Mouse (Mus musculus) kidney, adult 2 months (tissue): ENCODE measurements around the gene Arhgap31. TPM values are rescaled to one million over a fixed set of nuclear protein-coding genes. Genes with fewer than 3 reads are reported as not detected.

Experiments used
- DNase-seq: peaks from one replicate; pipeline ENCODE4 v3.0.0; 2021
- H3K27ac ChIP-seq: fragments of 200-500 bp; 2 replicates; pipeline ENCODE4 v1.5.1; 2012; ENCODE audit warnings: low read depth, low read length, control low read depth, inconsistent platforms; ENCODE audit not compliant: insufficient read depth
- H3K27me3 ChIP-seq: fragments of 200-500 bp; replicated peaks from 2 replicates; pipeline ENCODE4 v1.6.1; 2012; ENCODE audit warnings: mild to moderate bottlenecking, moderate library complexity, low read length, inconsistent platforms; ENCODE audit not compliant: control insufficient read depth, insufficient read depth
- H3K36me3 ChIP-seq: fragments of 200-500 bp; 2 replicates; pipeline ENCODE4 v1.6.1; 2012; ENCODE audit warnings: mild to moderate bottlenecking, moderate library complexity, low read length, inconsistent platforms; ENCODE audit not compliant: control insufficient read depth, insufficient read depth
- H3K4me1 ChIP-seq: fragments of 200-500 bp; 2 replicates; pipeline ENCODE4 v1.6.1; 2011; ENCODE audit warnings: low read length; ENCODE audit not compliant: control insufficient read depth, insufficient read depth
- H3K4me3 ChIP-seq: fragments of 200-500 bp; 2 replicates; pipeline ENCODE4 v1.5.1; 2011; ENCODE audit warnings: mild to moderate bottlenecking, low read depth, low read length, control low read depth; ENCODE audit not compliant: insufficient read depth
- CTCF ChIP-seq: fragments of 200-500 bp; conservative IDR thresholded peaks from 2 replicates; pipeline ENCODE4 v1.5.1; 2011; ENCODE audit warnings: low read depth, mild to moderate bottlenecking, control low read depth, low read length, moderate library complexity, mixed read lengths; ENCODE audit not compliant: insufficient read depth, insufficient read length
- POLR2A ChIP-seq: fragments of 200-500 bp; IDR thresholded peaks from one replicate; pipeline ENCODE4 v1.6.1; 2011; ENCODE audit warnings: low read depth, low read length, control low read depth
- WGBS: fragments of 180-500 bp; shearing (Covaris S2); methylation state at CpG from one replicate; pipeline ENCODE4 v1.1.7; 2018; 5-methylcytosine and 5-hydroxymethylcytosine counted together
- polyA plus RNA-seq: library from polyadenylated mRNA; depleted of rRNA; stranded (reverse); fragments of >200 nt; gene quantifications from 2 replicates; pipeline ENCODE4 v1.2.3, GENCODE M21; 2012; rRNA removed

Gene Arhgap31
- polyA plus RNA-seq = 5.8 and 6.9 TPM in 2 replicates

- H3K4me1 ChIP-seq = no peaks in the 10 kb centered on the region
- TF ChIP-seq CTCF = no peak
- peak; percentile 10 for TF ChIP-seq POLR2A
- peak within 1 kb of the TSS; percentile 73 for H3K4me3 ChIP-seq
- DNase-seq = peak; percentile 95
- no peaks in the 10 kb centered on the region for H3K36me3 ChIP-seq
- H3K27ac ChIP-seq = peak within 1 kb of the TSS; percentile 90
- WGBS = 1% methylated on average over 74 of the region's 74 CpGs
- H3K27me3 ChIP-seq = no peaks in the 10 kb centered on the region
Measured at GRCm38 (mm10) chr16:38712581-38713403, at the start of gene Arhgap31. Gene Arhgap31 (minus strand): TSS chr16:38713274.

GRCm38 (mm10) chr16:38762401-38762800, 49.3 kb upstream of the Arhgap31 start:
- H3K36me3 ChIP-seq = no peaks in the 10 kb centered on the region
- WGBS = 62% methylated on average over 8 of the region's 8 CpGs
- no peaks in the 10 kb centered on the region for H3K27me3 ChIP-seq
- peaks cover 5% of the 10 kb centered on the region; the same call in 1 of the 2 replicates for H3K4me1 ChIP-seq
- no peak for DNase-seq
- no peak overlapping the region for H3K27ac ChIP-seq
- no peak for TF ChIP-seq POLR2A
- no peak for TF ChIP-seq CTCF
- H3K4me3 ChIP-seq = no peak overlapping the region

GRCm38 (mm10) chr16:38761972-38762371, 48.9 kb upstream of the Arhgap31 start:
- Histone ChIP-seq H3K4me3 (no peak overlapping the region), H3K36me3 (no peaks in the 10 kb centered on the region), H3K27me3 (no peaks in the 10 kb centered on the region), H3K4me1 (peaks cover 5% of the 10 kb centered on the region; the same call in 1 of the 2 replicates), H3K27ac (no peak overlapping the region)
- DNase-seq = no peak
- 75% methylated on average over 5 of the region's 5 CpGs for WGBS
- TF ChIP-seq POLR2A (no peak), CTCF (no peak)

- Histone ChIP-seq H3K27ac (no peak overlapping the region), H3K4me3 (no peak overlapping the region), H3K4me1 (peaks cover 5% of the 10 kb centered on the region; the same call in 1 of the 2 replicates), H3K27me3 (no peaks in the 10 kb centered on the region), H3K36me3 (no peaks in the 10 kb centered on the region)
- DNase-seq = no peak
- TF ChIP-seq CTCF (no peak), POLR2A (no peak)
- 81% methylated on average over 6 of the region's 6 CpGs for WGBS
Measured at GRCm38 (mm10) chr16:38760834-38761375, 47.8 kb upstream of the Arhgap31 start.

GRCm38 (mm10) chr16:38760239-38760638, 47.2 kb upstream of the Arhgap31 start:
- Histone ChIP-seq H3K4me3 (no peak overlapping the region), H3K27ac (peak overlapping the region; percentile 1; the same call in 1 of the 2 replicates), H3K36me3 (no peaks in the 10 kb centered on the region), H3K4me1 (peaks cover 5% of the 10 kb centered on the region; the same call in 1 of the 2 replicates), H3K27me3 (no peaks in the 10 kb centered on the region)
- TF ChIP-seq CTCF (no peak), POLR2A (no peak)
- 59% methylated on average over 5 of the region's 5 CpGs for WGBS
- peak; percentile 56 for DNase-seq

- Histone ChIP-seq H3K36me3 (no peaks in the 10 kb centered on the region), H3K27me3 (no peaks in the 10 kb centered on the region), H3K4me3 (no peak overlapping the region), H3K27ac (peak overlapping the region; percentile 30; the same call in 1 of the 2 replicates), H3K4me1 (peaks cover 2% of the 10 kb centered on the region; the same call in 1 of the 2 replicates)
- TF ChIP-seq CTCF (no peak), POLR2A (no peak)
- WGBS = 76% methylated on average over 12 of the region's 12 CpGs
- DNase-seq = peak; percentile 82
Measured at GRCm38 (mm10) chr16:38758104-38758861, 45.2 kb upstream of the Arhgap31 start.

- Histone ChIP-seq H3K27me3 (no peaks in the 10 kb centered on the region), H3K36me3 (no peaks in the 10 kb centered on the region), H3K27ac (no peak overlapping the region), H3K4me1 (peaks cover 2% of the 10 kb centered on the region; the same call in 1 of the 2 replicates), H3K4me3 (no peak overlapping the region)
- TF ChIP-seq CTCF (no peak), POLR2A (no peak)
- 95% methylated on average over 19 of the region's 19 CpGs for WGBS
- no peak for DNase-seq
Measured at GRCm38 (mm10) chr16:38757626-38758025, 44.6 kb upstream of the Arhgap31 start.
